Mouse (Mus musculus) heart, embryonic 16.5 days (tissue): ENCODE measurements at regions not wholly inside any gene's neighbourhood (a gene's known extent, or its start where the extent isn't known, plus 50 kb on each side); places are given as distances from the start of the nearest gene placed in this dataset.
"Not testable (repeated sequence)": the region's sequence is repeated elsewhere in the genome, so short reads cannot be mapped to it uniquely, and the experiment has no call there.

Source experiments
- ATAC-seq: fragments of 200-750 bp; cut with Nextera tagmentation; replicated peaks from 2 replicates; pipeline ENCODE4 v1.8.0; 2017; ENCODE audit warnings: moderate number of reproducible peaks; ENCODE audit not compliant: insufficient read depth, low FRiP score; ENCODE audit errors: extremely low read depth
- H3K27ac ChIP-seq: fragments of 300-500 bp; sonication (generic); 2 replicates; pipeline ENCODE4 v1.5.1; 2014; ENCODE audit warnings: mild to moderate bottlenecking, low read length, control low read depth, moderate library complexity
- H3K27me3 ChIP-seq: fragments of 300-500 bp; sonication (generic); 2 replicates; pipeline ENCODE4 v1.6.1; 2014; ENCODE audit warnings: low read length, mixed read lengths; ENCODE audit not compliant: control insufficient read depth, insufficient read depth
- H3K36me3 ChIP-seq: fragments of 300-500 bp; sonication (generic); 2 replicates; pipeline ENCODE4 v1.6.1; 2014; ENCODE audit not compliant: control insufficient read depth, insufficient read depth
- H3K4me1 ChIP-seq: fragments of 300-500 bp; sonication (generic); 2 replicates; pipeline ENCODE4 v1.6.1; 2014; ENCODE audit warnings: low read length, mixed read lengths; ENCODE audit not compliant: control insufficient read depth, insufficient read depth
- H3K4me2 ChIP-seq: fragments of 300-500 bp; sonication (generic); 2 replicates; pipeline ENCODE4 v1.6.1; 2014; ENCODE audit warnings: low read depth, mild to moderate bottlenecking, control low read depth, low read length
- H3K4me3 ChIP-seq: fragments of 300-500 bp; sonication (generic); 2 replicates; pipeline ENCODE4 v1.5.1; 2014; ENCODE audit warnings: mild to moderate bottlenecking, control low read depth, low read length
- H3K9ac ChIP-seq: fragments of 300-500 bp; sonication (generic); 2 replicates; pipeline ENCODE4 v1.6.1; 2014; ENCODE audit warnings: low read length, control low read depth
- H3K9me3 ChIP-seq: fragments of 300-500 bp; sonication (generic); replicated peaks from 2 replicates; pipeline ENCODE4 v1.6.1; 2016; ENCODE audit warnings: low read length; ENCODE audit not compliant: control insufficient read depth
- WGBS: fragments of 180-500 bp; shearing (Covaris S2); extraction: QIAGEN DNeasy Blood & Tissue Kit; methylation state at CpG from one replicate; pipeline ENCODE4 v1.1.7; 2014; 5-methylcytosine and 5-hydroxymethylcytosine counted together

GRCm38 (mm10) chr13:52127751-52128150 is 281.3 kb downstream of the Gadd45g start:
- no peak overlapping the region for H3K9ac ChIP-seq
- no peak for ATAC-seq
- no peaks in the 10 kb centered on the region for H3K4me1 ChIP-seq
- WGBS: 77% methylated on average over 9 of the region's 9 CpGs
- peaks cover 13% of the 10 kb centered on the region for H3K9me3 ChIP-seq
- no peaks in the 10 kb centered on the region for H3K27me3 ChIP-seq
- no peak overlapping the region for H3K4me3 ChIP-seq
- H3K27ac ChIP-seq: no peak overlapping the region
- no peak overlapping the region for H3K4me2 ChIP-seq
- no peaks in the 10 kb centered on the region for H3K36me3 ChIP-seq

GRCm38 (mm10) chr13:52129466-52129865 is 283.0 kb downstream of the Gadd45g start:
- Histone ChIP-seq H3K9ac (no peak overlapping the region), H3K36me3 (no peaks in the 10 kb centered on the region), H3K27ac (no peak overlapping the region), H3K4me3 (no peak overlapping the region), H3K27me3 (no peaks in the 10 kb centered on the region), H3K4me1 (no peaks in the 10 kb centered on the region), H3K4me2 (no peak overlapping the region), H3K9me3 (peaks cover 18% of the 10 kb centered on the region)
- 62% methylated on average over 4 of the region's 4 CpGs for WGBS
- no peak for ATAC-seq

- ATAC-seq: no peak
- WGBS: 60% methylated on average over 3 of the region's 3 CpGs
- no peaks in the 10 kb centered on the region for H3K36me3 ChIP-seq
- no peak overlapping the region for H3K9ac ChIP-seq
- peaks cover 18% of the 10 kb centered on the region for H3K9me3 ChIP-seq
- no peak overlapping the region for H3K27ac ChIP-seq
- H3K27me3 ChIP-seq: no peaks in the 10 kb centered on the region
- H3K4me2 ChIP-seq: no peak overlapping the region
- H3K4me1 ChIP-seq: no peaks in the 10 kb centered on the region
- H3K4me3 ChIP-seq: no peak overlapping the region
Observed at GRCm38 (mm10) chr13:52133202-52133601, 286.7 kb downstream of the Gadd45g start.

- H3K4me1 ChIP-seq: no peaks in the 10 kb centered on the region
- H3K36me3 ChIP-seq: no peaks in the 10 kb centered on the region
- ATAC-seq: no peak
- 69% methylated on average over 6 of the region's 6 CpGs for WGBS
- peaks cover 4% of the 10 kb centered on the region; the same call in 1 of the 2 replicates for H3K9me3 ChIP-seq
- H3K4me3 ChIP-seq: no peak overlapping the region
- H3K9ac ChIP-seq: no peak overlapping the region
- no peak overlapping the region for H3K4me2 ChIP-seq
- H3K27ac ChIP-seq: no peak overlapping the region
- H3K27me3 ChIP-seq: no peaks in the 10 kb centered on the region
Observed at GRCm38 (mm10) chr13:52138331-52138945, 292.0 kb downstream of the Gadd45g start.

GRCm38 (mm10) chr13:52139140-52139809 is 292.8 kb downstream of the Gadd45g start:
- Histone ChIP-seq H3K9me3 (no peaks in the 10 kb centered on the region), H3K27ac (no peak overlapping the region), H3K27me3 (no peaks in the 10 kb centered on the region), H3K9ac (no peak overlapping the region), H3K4me2 (no peak overlapping the region), H3K36me3 (no peaks in the 10 kb centered on the region), H3K4me3 (no peak overlapping the region), H3K4me1 (no peaks in the 10 kb centered on the region)
- WGBS: 43% methylated on average over 15 of the region's 15 CpGs
- ATAC-seq: no peak

GRCm38 (mm10) chr13:52140221-52140620 is 293.7 kb downstream of the Gadd45g start:
- no peak for ATAC-seq
- no peak overlapping the region for H3K4me3 ChIP-seq
- no peak overlapping the region for H3K9ac ChIP-seq
- H3K4me2 ChIP-seq: no peak overlapping the region
- H3K27ac ChIP-seq: no peak overlapping the region
- no peaks in the 10 kb centered on the region for H3K4me1 ChIP-seq
- H3K9me3 ChIP-seq: peaks cover 3% of the 10 kb centered on the region; the same call in 1 of the 2 replicates
- H3K36me3 ChIP-seq: no peaks in the 10 kb centered on the region
- no peaks in the 10 kb centered on the region for H3K27me3 ChIP-seq
- 77% methylated on average over 6 of the region's 6 CpGs for WGBS

GRCm38 (mm10) chr13:52144066-52144465 is 297.6 kb downstream of the Gadd45g start:
- H3K4me3 ChIP-seq, ATAC-seq, H3K4me2 ChIP-seq, H3K9ac ChIP-seq, H3K27ac ChIP-seq, H3K4me1 ChIP-seq, H3K9me3 ChIP-seq, H3K36me3 ChIP-seq, H3K27me3 ChIP-seq: not testable (repeated sequence)
- WGBS: 58% methylated on average over 1 of the region's 1 CpGs

- no peaks in the 10 kb centered on the region for H3K4me1 ChIP-seq
- H3K9me3 ChIP-seq: peaks cover 14% of the 10 kb centered on the region
- no peak overlapping the region for H3K4me2 ChIP-seq
- H3K27ac ChIP-seq: no peak overlapping the region
- no peaks in the 10 kb centered on the region for H3K36me3 ChIP-seq
- H3K27me3 ChIP-seq: no peaks in the 10 kb centered on the region
- WGBS: 77% methylated on average over 5 of the region's 5 CpGs
- H3K9ac ChIP-seq: no peak overlapping the region
- H3K4me3 ChIP-seq: no peak overlapping the region
- ATAC-seq: no peak
Observed at GRCm38 (mm10) chr13:52145926-52146325, 299.4 kb downstream of the Gadd45g start.

GRCm38 (mm10) chr13:52150281-52150680 is 303.8 kb downstream of the Gadd45g start:
- Histone ChIP-seq H3K4me3 (no peak overlapping the region), H3K4me2 (no peak overlapping the region), H3K36me3 (no peaks in the 10 kb centered on the region), H3K27me3 (no peaks in the 10 kb centered on the region), H3K9ac (no peak overlapping the region), H3K27ac (no peak overlapping the region), H3K9me3 (peaks cover 10% of the 10 kb centered on the region), H3K4me1 (peaks cover 12% of the 10 kb centered on the region)
- 83% methylated on average over 8 of the region's 8 CpGs for WGBS
- ATAC-seq: no peak
